Mouse (Mus musculus) G1E (cell line): ENCODE data around the gene Cnpy4. TPM values are rescaled to one million over a fixed set of nuclear protein-coding genes. Genes with fewer than 3 reads are reported as not detected.

Source experiments
- ATAC-seq: 2 replicates; pipeline ENCODE4 v1.8.0; 2016; ENCODE audit warnings: mild to moderate bottlenecking; ENCODE audit not compliant: insufficient number of reproducible peaks, poor library complexity, low FRiP score, severe bottlenecking; ENCODE audit errors: extremely low read depth
- DNase-seq: peaks from one replicate; pipeline ENCODE4 v3.0.0; 2012; ENCODE audit warnings: low spot score
- H3K27me3 ChIP-seq: 2 replicates; pipeline ENCODE4 v1.6.1; 2012; ENCODE audit warnings: mild to moderate bottlenecking, low read length, inconsistent platforms; ENCODE audit not compliant: insufficient read depth
- H3K36me3 ChIP-seq: replicated peaks from 2 replicates; pipeline ENCODE3; 2012; ENCODE audit warnings: mild to moderate bottlenecking, inconsistent platforms
- H3K4me1 ChIP-seq: 2 replicates; pipeline ENCODE4 v1.6.1; 2012; ENCODE audit warnings: low read depth, low read length, inconsistent platforms, mixed read lengths; ENCODE audit not compliant: insufficient read depth
- H3K4me3 ChIP-seq: 2 replicates; pipeline ENCODE4 v1.5.1; 2012; ENCODE audit warnings: low read depth, mild to moderate bottlenecking, inconsistent platforms, low read length, moderate library complexity, mixed read lengths
- H3K9me3 ChIP-seq: replicated peaks from 2 replicates; pipeline ENCODE4 v1.6.1; 2012; ENCODE audit warnings: inconsistent platforms
- TAL1 ChIP-seq: conservative IDR thresholded peaks from 2 replicates; pipeline ENCODE4 v1.6.1; 2012; ENCODE audit warnings: low read depth, low read length, inconsistent platforms, mixed read lengths
- polyA plus RNA-seq: library from polyadenylated mRNA; stranded (reverse); fragments of >175 nt; gene quantifications from 2 replicates; pipeline ENCODE4 v1.2.3, GENCODE M21; 2012
- total RNA-seq, 2 experiments: library from RNA; stranded (forward) in 1 of 2; stranded (reverse) in 1 of 2; fragments of 200-1000 nt in 1 of 2; fragments of >200 nt in 1 of 2; fragmentation: Nextera tagmentation in 1 of 2; gene quantifications; 2 replicates each; pipeline ENCODE4 v1.2.3; 2014 to 2017

Cnpy4 gene
- total and polyA plus RNA-seq, 3 experiments = 1.3 to 31.1 (median 20.2) TPM

DNA sequence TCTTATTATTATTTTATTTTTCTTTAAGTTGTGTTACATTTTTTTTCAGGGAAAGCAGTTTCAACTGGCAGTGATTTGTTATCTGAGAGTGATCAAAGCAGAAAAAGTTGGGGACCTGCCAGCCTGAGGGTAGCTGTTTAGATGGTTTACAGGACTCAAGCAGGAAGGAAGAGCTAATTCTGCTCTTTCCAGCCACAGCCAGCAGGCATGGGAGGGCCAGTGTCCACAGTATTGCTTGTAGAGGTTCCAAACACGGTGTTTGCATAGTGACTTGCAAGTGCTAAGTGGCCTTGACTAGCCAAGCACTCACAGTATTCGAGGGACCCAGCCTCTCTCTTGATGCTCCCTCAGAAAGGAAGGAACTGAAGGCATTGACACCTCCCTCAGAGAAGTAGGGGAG, 54.2 kb downstream of the Cnpy4 start:
- TF ChIP-seq TAL1 = no peak
- H3K9me3 ChIP-seq = no peaks in the 10 kb centered on the region
- H3K4me3 ChIP-seq = no peak overlapping the region
- ATAC-seq (no peak), DNase-seq (no peak)
- no peaks in the 10 kb centered on the region for H3K36me3 ChIP-seq
- no peaks in the 10 kb centered on the region for H3K4me1 ChIP-seq
- peaks cover 23% of the 10 kb centered on the region for H3K27me3 ChIP-seq

Other genes with a start within 250 kb of the Cnpy4 start
Only the 20 nearest of the 21 such genes appear.
- gene Azgp1, start 206.0 kb upstream of the Cnpy4 start, total RNA-seq (2014; fragmentation: Nextera tagmentation) = not detected in 2 replicates
- gene Azgp1, start 206.0 kb upstream of the Cnpy4 start, total RNA-seq (2017) = not detected in 2 replicates
- gene Azgp1, start 206.0 kb upstream of the Cnpy4 start, polyA plus RNA-seq = not detected in 2 replicates
- not detected in 2 replicates for gene Smok3a, start 166.2 kb upstream of the Cnpy4 start, total RNA-seq (2014; fragmentation: Nextera tagmentation)
- 0.22 TPM in 1 of 2 replicates, not detected in the other for gene Smok3a, start 166.2 kb upstream of the Cnpy4 start, total RNA-seq (2017)
- gene Smok3a, start 166.2 kb upstream of the Cnpy4 start, polyA plus RNA-seq = not detected in 2 replicates
- gene Smok3b, start 166.1 kb upstream of the Cnpy4 start, total RNA-seq (2014; fragmentation: Nextera tagmentation) = not detected in 2 replicates
- not detected in 2 replicates for gene Smok3b, start 166.1 kb upstream of the Cnpy4 start, total RNA-seq (2017)
- gene Smok3b, start 166.1 kb upstream of the Cnpy4 start, polyA plus RNA-seq = not detected in 2 replicates
- not detected in 2 replicates for gene Smok3c, start 134.3 kb upstream of the Cnpy4 start, total RNA-seq (2014; fragmentation: Nextera tagmentation)
- gene Smok3c, start 134.3 kb upstream of the Cnpy4 start, total RNA-seq (2017) = 0.11 TPM in 1 of 2 replicates, not detected in the other
- gene Smok3c, start 134.3 kb upstream of the Cnpy4 start, polyA plus RNA-seq = not detected in 2 replicates
- 57.8 and 66.5 TPM in 2 replicates for gene Zkscan1, start 102.4 kb upstream of the Cnpy4 start, total RNA-seq (2014; fragmentation: Nextera tagmentation)
- gene Zkscan1, start 102.4 kb upstream of the Cnpy4 start, total RNA-seq (2017) = 22.2 and 26.7 TPM in 2 replicates
- 2.0 and 2.4 TPM in 2 replicates for gene Zkscan1, start 102.4 kb upstream of the Cnpy4 start, polyA plus RNA-seq
- gene Zscan21, start 70.6 kb upstream of the Cnpy4 start, total RNA-seq (2014; fragmentation: Nextera tagmentation) = 24.5 and 33.7 TPM in 2 replicates
- 14.1 and 15.6 TPM in 2 replicates for gene Zscan21, start 70.6 kb upstream of the Cnpy4 start, total RNA-seq (2017)
- gene Zscan21, start 70.6 kb upstream of the Cnpy4 start, polyA plus RNA-seq = 1.2 and 2.8 TPM in 2 replicates
- gene Zfp113, start 31.7 kb upstream of the Cnpy4 start, total RNA-seq (2014; fragmentation: Nextera tagmentation) = 22.2 and 23.7 TPM in 2 replicates
- 8.0 and 8.5 TPM in 2 replicates for gene Zfp113, start 31.7 kb upstream of the Cnpy4 start, total RNA-seq (2017)
- 0.36 and 0.66 TPM in 2 replicates for gene Zfp113, start 31.7 kb upstream of the Cnpy4 start, polyA plus RNA-seq
- 148 and 206 TPM in 2 replicates for gene Cops6, start 26.4 kb upstream of the Cnpy4 start, total RNA-seq (2014; fragmentation: Nextera tagmentation)
- 45.0 and 48.7 TPM in 2 replicates for gene Cops6, start 26.4 kb upstream of the Cnpy4 start, total RNA-seq (2017)
- gene Cops6, start 26.4 kb upstream of the Cnpy4 start, polyA plus RNA-seq = 104 and 107 TPM in 2 replicates
- 20.4 and 21.1 TPM in 2 replicates for gene Ap4m1, start 15.5 kb upstream of the Cnpy4 start, total RNA-seq (2014; fragmentation: Nextera tagmentation)
- 26.7 and 29.2 TPM in 2 replicates for gene Ap4m1, start 15.5 kb upstream of the Cnpy4 start, total RNA-seq (2017)
- gene Ap4m1, start 15.5 kb upstream of the Cnpy4 start, polyA plus RNA-seq = 12.7 and 22.6 TPM in 2 replicates
- gene Mcm7, start 15.1 kb upstream of the Cnpy4 start, total RNA-seq (2014; fragmentation: Nextera tagmentation) = 187 and 233 TPM in 2 replicates
- 347 and 390 TPM in 2 replicates for gene Mcm7, start 15.1 kb upstream of the Cnpy4 start, total RNA-seq (2017)
- 36.3 and 104 TPM in 2 replicates for gene Mcm7, start 15.1 kb upstream of the Cnpy4 start, polyA plus RNA-seq
- gene Taf6, start within 50 bp of the Cnpy4 start, total RNA-seq (2014; fragmentation: Nextera tagmentation) = 69.4 and 73.0 TPM in 2 replicates
- 45.7 and 48.8 TPM in 2 replicates for gene Taf6, start within 50 bp of the Cnpy4 start, total RNA-seq (2017)
- gene Taf6, start within 50 bp of the Cnpy4 start, polyA plus RNA-seq = 33.2 and 34.8 TPM in 2 replicates
- gene Mblac1, start 6.8 kb downstream of the Cnpy4 start, total RNA-seq (2014; fragmentation: Nextera tagmentation) = 1.7 and 2.1 TPM in 2 replicates
- 3.8 and 4.2 TPM in 2 replicates for gene Mblac1, start 6.8 kb downstream of the Cnpy4 start, total RNA-seq (2017)
- 2.5 TPM in 2 replicates for gene Mblac1, start 6.8 kb downstream of the Cnpy4 start, polyA plus RNA-seq
- not detected in 2 replicates for gene Nxpe5, start 38.4 kb downstream of the Cnpy4 start, total RNA-seq (2014; fragmentation: Nextera tagmentation)
- 0.12 and 0.38 TPM in 2 replicates for gene Nxpe5, start 38.4 kb downstream of the Cnpy4 start, total RNA-seq (2017)
- gene Nxpe5, start 38.4 kb downstream of the Cnpy4 start, polyA plus RNA-seq = not detected in 2 replicates
- gene Lamtor4, start 68.0 kb downstream of the Cnpy4 start, total RNA-seq (2014; fragmentation: Nextera tagmentation) = 13.3 and 14.5 TPM in 2 replicates
- gene Lamtor4, start 68.0 kb downstream of the Cnpy4 start, total RNA-seq (2017) = 22.9 and 33.1 TPM in 2 replicates
- 51.8 and 51.9 TPM in 2 replicates for gene Lamtor4, start 68.0 kb downstream of the Cnpy4 start, polyA plus RNA-seq
- 35.6 and 41.8 TPM in 2 replicates for gene BC037034, start 76.5 kb downstream of the Cnpy4 start, total RNA-seq (2014; fragmentation: Nextera tagmentation)
- 24.6 and 33.0 TPM in 2 replicates for gene BC037034, start 76.5 kb downstream of the Cnpy4 start, total RNA-seq (2017)
- 139 and 151 TPM in 2 replicates for gene BC037034, start 76.5 kb downstream of the Cnpy4 start, polyA plus RNA-seq
- not detected in 2 replicates for gene Gal3st4, start 85.4 kb downstream of the Cnpy4 start, total RNA-seq (2014; fragmentation: Nextera tagmentation)
- gene Gal3st4, start 85.4 kb downstream of the Cnpy4 start, total RNA-seq (2017) = 0.06 and 0.27 TPM in 2 replicates
- not detected in 2 replicates for gene Gal3st4, start 85.4 kb downstream of the Cnpy4 start, polyA plus RNA-seq
- gene Gm43720, start 92.5 kb downstream of the Cnpy4 start, total RNA-seq (2014; fragmentation: Nextera tagmentation) = not detected in 2 replicates
- 0.05 and 0.06 TPM in 2 replicates for gene Gm43720, start 92.5 kb downstream of the Cnpy4 start, total RNA-seq (2017)
- not detected in 2 replicates for gene Gm43720, start 92.5 kb downstream of the Cnpy4 start, polyA plus RNA-seq
- gene Gpc2, start 92.5 kb downstream of the Cnpy4 start, total RNA-seq (2014; fragmentation: Nextera tagmentation) = not detected in 2 replicates
- 0.06 TPM in 1 of 2 replicates, not detected in the other for gene Gpc2, start 92.5 kb downstream of the Cnpy4 start, total RNA-seq (2017)
- gene Gpc2, start 92.5 kb downstream of the Cnpy4 start, polyA plus RNA-seq = not detected in 2 replicates
- gene Stag3, start 92.8 kb downstream of the Cnpy4 start, total RNA-seq (2014; fragmentation: Nextera tagmentation) = 3.8 TPM in 1 of 2 replicates, not detected in the other
- gene Stag3, start 92.8 kb downstream of the Cnpy4 start, total RNA-seq (2017) = 0.06 and 0.44 TPM in 2 replicates
- gene Stag3, start 92.8 kb downstream of the Cnpy4 start, polyA plus RNA-seq = not detected in 2 replicates
- gene Pvrig, start 154.5 kb downstream of the Cnpy4 start, total RNA-seq (2014; fragmentation: Nextera tagmentation) = not detected in 2 replicates
- gene Pvrig, start 154.5 kb downstream of the Cnpy4 start, total RNA-seq (2017) = not detected in 2 replicates
- gene Pvrig, start 154.5 kb downstream of the Cnpy4 start, polyA plus RNA-seq = not detected in 2 replicates